Mouse (Mus musculus) adipocyte (in vitro differentiated cells): ENCODE results near the gene Dcaf15.

ENCODE experiments used
- DNase-seq: peaks from one replicate; pipeline ENCODE4 v3.0.0-alpha.2; 2016; ENCODE audit warnings: low spot score

The Dcaf15 gene

GRCm38 (mm10) chr8:84067047-84067573, 37.5 kb downstream of the Dcaf15 start:
- DNase-seq, result peak; percentile 88

DNA sequence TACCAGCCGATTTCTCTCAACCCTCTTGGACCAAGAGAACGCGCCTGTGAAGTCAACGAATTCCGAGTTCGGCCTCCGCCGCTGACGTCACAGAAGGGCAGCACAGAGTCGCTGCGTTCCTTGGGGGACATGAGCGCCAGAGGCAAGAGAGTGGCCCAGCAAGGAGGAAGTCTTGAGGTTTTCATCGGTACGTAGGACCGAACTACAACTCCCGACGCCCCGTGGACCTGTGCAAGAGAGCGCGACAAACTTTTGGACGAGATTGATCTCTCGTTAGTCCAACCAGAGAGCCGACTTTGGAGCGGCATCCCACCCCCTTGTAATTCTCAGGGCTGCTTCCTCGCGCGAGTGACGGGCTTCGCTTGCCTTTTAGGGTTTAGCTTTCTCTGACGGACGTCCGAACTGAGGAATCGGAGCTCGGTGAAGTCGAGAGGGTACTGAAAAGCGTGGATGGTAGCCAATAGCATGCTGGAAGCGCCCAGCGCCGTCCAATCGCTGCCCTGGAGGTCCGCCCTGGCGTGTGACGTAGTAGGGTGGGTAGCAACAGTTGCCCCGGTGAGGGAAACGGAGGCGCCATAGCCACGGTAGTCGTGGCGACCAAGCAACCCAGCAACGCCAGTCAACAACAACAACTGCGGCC, 38.2 kb downstream of the Dcaf15 start, which contains the start of gene Rfx1:
TSS of gene Rfx1 (plus strand) at position 544 of the 640 bp plus-strand sequence.
- DNase-seq, result peak; percentile 100

DNA sequence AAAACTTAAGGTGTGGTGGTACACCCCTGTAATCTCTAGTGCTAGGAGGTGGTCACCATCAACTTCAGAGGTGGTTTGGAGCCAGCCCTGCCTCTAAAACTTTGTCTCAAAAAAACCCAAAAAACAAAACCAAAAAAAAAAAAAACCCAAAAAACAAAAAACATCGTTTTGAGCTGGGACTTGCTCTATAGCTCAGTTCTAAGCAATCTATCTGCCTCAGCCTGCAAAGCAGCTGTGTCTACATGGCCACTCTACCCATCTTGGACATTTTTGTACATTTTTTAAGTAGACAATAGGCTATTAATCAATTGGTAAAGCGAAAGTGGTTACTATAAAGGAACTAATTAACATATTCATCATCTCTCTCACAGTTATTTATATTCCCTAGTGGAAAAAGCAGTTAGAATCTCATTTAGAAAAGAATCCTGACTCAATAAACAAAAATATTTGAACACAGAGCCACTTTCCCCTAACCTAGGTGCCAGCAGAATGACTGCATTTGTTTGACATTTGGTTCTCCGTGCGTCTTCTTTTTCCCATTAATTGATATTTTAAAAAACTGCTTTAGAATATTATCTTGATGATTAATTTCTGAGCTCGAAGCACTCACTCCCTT, 39.0 kb downstream of the Dcaf15 start:
- no peak for DNase-seq

DNA sequence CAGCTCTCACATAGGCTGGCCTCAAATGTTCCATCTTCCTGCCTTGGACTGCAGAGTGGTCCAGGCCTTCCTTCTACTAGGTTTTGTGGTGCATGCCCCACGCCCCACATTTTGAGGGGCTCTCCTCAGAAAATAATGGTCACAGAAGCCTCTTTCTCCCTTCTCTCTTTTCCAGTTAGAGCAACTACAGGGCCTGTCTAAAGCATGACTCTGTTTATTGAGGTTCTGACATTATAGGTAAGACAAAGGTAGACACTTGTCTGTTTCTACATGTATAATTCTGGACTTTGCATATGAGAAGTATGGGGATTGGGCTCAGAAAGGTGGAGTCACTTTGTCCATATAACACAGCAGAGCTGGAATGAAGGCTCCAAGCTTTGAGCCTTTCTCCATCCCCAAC, 39.5 kb downstream of the Dcaf15 start, which contains the start of gene Gm10643:
TSS of gene Gm10643 (minus strand) at position 101 of the 400 bp plus-strand sequence.
- DNase-seq, result no peak

GRCm38 (mm10) chr8:84063861-84064610, 40.5 kb downstream of the Dcaf15 start:
- DNase-seq, result no peak

DNA sequence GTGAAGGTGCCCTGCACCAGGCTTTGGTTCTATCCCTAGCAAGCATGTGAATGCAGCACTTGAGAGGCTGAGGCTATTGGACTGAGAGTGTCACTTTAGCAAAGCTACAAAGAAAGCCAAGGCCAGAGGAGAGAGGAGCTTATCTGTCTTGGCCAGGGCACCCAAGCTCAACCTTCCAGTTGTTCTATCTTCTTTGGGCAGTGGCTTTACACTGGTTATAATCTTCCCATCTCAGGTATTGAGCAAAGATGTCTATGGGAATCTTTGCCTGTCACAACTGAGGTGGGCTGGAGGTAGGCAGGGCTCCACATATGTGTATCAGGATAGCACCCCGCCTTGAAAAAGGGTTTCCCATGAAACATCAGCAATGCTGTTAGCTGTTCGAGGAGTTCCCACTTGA, 44.3 kb downstream of the Dcaf15 start:
- no peak for DNase-seq

- DNase-seq, result no peak
These were observed 45.3 kb downstream of the Dcaf15 start for GRCm38 (mm10) chr8:84059226-84059625.

GRCm38 (mm10) chr8:84057827-84058226, 46.7 kb downstream of the Dcaf15 start:
- DNase-seq, result no peak

DNA sequence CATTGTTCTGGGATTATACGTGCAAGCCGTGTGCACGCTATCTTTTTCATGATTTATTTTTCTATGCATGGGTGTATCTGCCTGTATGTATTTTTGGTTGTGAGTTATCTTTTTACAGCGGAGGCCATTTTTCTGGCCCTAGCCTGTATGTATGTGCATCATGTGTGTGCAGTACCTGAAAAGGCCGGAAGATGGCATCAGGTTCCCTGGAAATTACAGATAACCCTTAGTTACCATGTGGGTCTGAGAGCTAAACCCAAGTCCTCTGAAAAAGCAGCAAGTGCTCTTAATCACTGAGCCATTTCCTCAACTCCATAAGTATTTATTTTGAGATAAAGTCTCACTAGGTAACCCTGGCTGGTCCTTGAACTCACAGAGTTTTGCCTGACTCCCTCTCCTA, 51.3 kb downstream of the Dcaf15 start:
- DNase-seq, result no peak

DNA sequence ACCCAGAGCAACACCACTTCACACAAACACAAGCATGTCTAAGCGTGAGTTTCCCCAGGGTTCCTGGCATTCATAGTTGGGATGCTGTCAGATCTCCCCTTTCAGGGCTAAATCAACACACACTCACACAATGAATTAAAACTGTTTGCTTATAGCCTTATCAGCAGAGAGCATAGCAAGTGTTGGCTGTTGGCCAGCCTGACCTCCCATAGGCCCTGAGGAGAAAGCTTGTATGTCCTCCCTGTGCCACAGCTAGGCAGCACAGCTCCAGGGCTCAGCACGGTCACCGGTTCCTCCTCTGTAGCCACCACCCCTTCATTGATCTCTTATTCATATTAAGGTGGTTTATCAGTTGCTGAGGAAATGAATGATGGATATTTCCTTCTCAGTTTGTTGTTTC, 51.8 kb downstream of the Dcaf15 start:
- DNase-seq, result no peak

DNA sequence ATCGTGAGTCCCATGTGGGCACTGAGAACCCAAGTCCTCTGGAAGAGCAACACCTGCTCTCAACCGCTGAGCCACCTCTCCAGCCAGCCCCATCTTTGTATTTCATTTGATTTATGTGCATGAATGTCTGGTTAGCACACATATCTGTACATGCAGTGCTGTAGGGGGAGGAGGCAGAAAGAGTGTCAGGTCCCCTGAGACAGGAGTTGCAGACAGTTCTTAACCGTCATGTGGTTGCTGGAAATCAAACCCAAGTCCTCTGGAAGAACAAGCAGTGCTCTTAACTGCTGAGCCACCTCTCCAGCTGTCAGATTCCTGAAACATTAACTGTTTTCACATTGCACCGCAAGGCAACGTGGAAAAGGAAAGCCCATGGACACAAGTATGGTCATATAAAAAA, 56.4 kb downstream of the Dcaf15 start:
- no peak for DNase-seq
